Mouse (Mus musculus) liver, postnatal 0 days (tissue): Measurements from ENCODE around the gene Gm37240.

ENCODE experiments used
- CTCF ChIP-seq: sonication (generic); IDR thresholded peaks from 2 replicates; pipeline ENCODE4 v1.5.1; 2016; ENCODE audit warnings: antibody characterized with exemption, low read depth
- EP300 ChIP-seq: IDR thresholded peaks from 2 replicates; pipeline ENCODE4 v1.6.1; 2016; ENCODE audit warnings: antibody characterized with exemption, low read depth, mild to moderate bottlenecking

DNA sequence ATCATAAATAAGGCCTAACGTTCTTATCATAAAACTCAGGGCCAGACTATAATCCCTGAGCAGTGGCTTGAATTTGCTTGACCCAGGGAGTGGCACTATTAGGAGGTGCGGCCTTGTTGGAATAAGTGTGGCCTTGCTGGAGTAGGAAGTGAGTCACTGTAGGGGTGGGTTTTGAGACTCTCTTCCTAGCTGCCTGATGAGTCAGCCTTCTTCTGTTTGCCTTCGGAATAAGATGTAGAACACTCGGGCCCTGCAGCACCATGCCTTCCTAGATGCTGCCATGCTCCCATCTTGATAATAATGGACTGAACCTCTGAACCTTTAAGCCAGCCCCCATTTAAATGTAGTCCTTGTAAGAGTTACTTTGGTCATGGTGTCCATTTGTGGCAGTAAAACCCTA lies 555.0 kb downstream of the Gm37240 start:
- TF ChIP-seq CTCF: no peak
- no peak for TF ChIP-seq EP300
